Mouse (Mus musculus) CD4-positive naive resting alpha-beta T cell, adult 76 days (primary cell): ENCODE measurements around the gene Tmem80. TPM values are rescaled to one million over a fixed set of nuclear protein-coding genes. Genes with fewer than 3 reads are reported as not detected.

Experiments used
- total RNA-seq: library from RNA; stranded (reverse); gene quantifications from one replicate; pipeline ENCODE4 v1.2.4, GENCODE M21; 2023

The Tmem80 gene
- total RNA-seq = 22.6 TPM

DNA sequence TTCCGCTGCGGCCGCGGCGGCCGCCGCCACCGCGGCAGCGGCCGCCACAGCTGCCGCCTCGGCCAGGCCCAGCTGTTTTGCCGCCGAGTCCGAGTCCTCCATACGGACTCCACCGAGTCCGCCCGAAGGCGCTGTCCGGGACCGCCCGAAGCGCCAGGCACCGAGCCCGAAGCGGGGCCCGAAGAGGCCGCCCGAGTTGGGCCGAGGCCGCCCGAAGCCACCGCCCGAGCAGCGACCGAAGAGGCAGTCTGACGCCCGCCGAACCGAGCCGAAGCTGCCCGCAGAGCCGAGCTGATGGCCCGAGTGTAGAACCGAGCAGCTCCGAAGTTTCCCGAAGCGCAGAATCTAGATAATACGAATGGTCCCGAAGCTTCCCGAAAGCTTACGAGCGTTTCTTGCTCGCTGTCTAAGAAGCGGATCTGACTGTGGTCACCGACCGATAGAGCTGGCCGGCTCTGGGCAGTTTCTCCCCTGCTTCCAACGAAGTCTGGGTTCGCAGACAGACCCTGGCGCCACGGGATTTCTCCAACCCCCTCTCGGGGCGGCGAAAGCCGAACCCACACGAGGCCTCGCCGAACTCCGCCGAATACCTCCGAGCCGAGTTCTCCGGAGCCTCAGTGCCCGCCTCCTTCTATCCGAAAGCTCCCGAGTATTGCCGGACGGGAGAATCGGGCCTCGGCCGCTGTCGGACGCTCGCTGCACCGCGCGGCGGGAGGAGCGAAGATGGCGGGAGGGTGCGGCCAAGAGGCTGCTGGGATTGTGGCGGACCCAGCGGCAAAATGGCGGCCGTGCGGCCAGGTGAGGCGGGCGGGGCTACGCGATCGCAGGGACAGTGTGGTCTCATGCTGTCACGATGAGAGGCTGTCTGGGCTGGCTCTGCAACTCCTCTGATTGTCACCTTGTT lies at the start of gene Tmem80, which contains the start of gene Deaf1:
Gene Tmem80, plus strand, starts transcription at position 271 of the 904 bp plus-strand sequence.
Gene Deaf1, minus strand, starts transcription at position 222 of the 904 bp plus-strand sequence.

GRCm38 (mm10) chr7:141278766-141279590 lies 48.6 kb upstream of the Tmem80 start, which contains the start of gene Sct:
Gene Sct, minus strand, starts transcription at chr7:141279133.

DNA sequence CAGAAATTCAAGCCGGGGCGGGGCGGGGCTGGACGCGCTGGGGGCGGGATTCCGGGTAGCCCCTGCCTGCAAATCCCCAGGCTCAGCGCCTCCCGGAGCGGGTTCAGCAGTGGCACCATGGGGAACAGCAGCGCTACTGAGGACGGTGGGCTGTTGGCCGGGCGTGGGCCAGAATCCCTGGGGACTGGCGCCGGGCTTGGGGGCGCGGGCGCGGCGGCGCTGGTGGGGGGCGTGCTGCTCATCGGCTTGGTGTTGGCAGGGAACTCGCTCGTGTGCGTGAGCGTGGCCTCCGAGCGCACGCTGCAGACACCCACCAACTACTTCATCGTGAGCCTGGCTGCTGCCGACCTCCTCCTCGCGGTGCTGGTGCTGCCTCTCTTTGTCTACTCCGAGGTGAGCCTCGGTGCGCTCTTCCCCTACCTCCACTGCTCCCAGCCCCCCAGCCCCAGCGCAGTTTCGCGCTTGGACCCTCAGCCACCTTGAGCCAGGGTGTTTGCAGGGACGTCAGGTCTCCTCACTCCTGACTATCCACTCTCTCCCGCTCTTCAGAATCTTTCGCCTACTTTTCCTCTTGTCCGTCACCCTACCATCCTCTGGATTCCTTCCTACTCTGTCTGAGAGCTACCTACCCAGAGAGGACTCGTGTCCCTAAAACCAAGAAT lies 35.5 kb upstream of the Tmem80 start, which contains the start of gene Drd4:
Gene Drd4, plus strand, starts transcription at position 86 of the 662 bp plus-strand sequence.

GRCm38 (mm10) chr7:141338576-141339131 lies 11.1 kb downstream of the Tmem80 start, which contains the start of gene Eps8l2:
Gene Eps8l2, plus strand, starts transcription at chr7:141338880.

Other genes with a start within 250 kb of the Tmem80 start
- gene Pkp3, start 249.5 kb upstream of the Tmem80 start, total RNA-seq = 35.3 TPM
- 56.4 TPM for gene Sigirr, start 227.2 kb upstream of the Tmem80 start, total RNA-seq
- not detected for gene Ano9, start 209.9 kb upstream of the Tmem80 start, total RNA-seq
- 6.5 TPM for gene Ptdss2, start 205.4 kb upstream of the Tmem80 start, total RNA-seq
- 44.3 TPM for gene Rnh1, start 154.9 kb upstream of the Tmem80 start, total RNA-seq
- gene Hras, start 133.7 kb upstream of the Tmem80 start, total RNA-seq = 23.0 TPM
- 2.1 TPM for gene Lrrc56, start 133.6 kb upstream of the Tmem80 start, total RNA-seq
- 2.8 TPM for gene Lmntd2, start 113.7 kb upstream of the Tmem80 start, total RNA-seq
- gene Rassf7, start 111.9 kb upstream of the Tmem80 start, total RNA-seq = 10.6 TPM
- gene Phrf1, start 99.0 kb upstream of the Tmem80 start, total RNA-seq = 154 TPM
- 62.5 TPM for gene Irf7, start 61.3 kb upstream of the Tmem80 start, total RNA-seq
- not detected for gene Cdhr5, start 51.0 kb upstream of the Tmem80 start, total RNA-seq
- not detected for gene Sct, start 48.6 kb upstream of the Tmem80 start, total RNA-seq
- not detected for gene Drd4, start 35.7 kb upstream of the Tmem80 start, total RNA-seq
- 56.9 TPM for gene Deaf1, start within 50 bp of the Tmem80 start, total RNA-seq
- gene Eps8l2, start 11.1 kb downstream of the Tmem80 start, total RNA-seq = not detected
- 88.3 TPM for gene Taldo1, start 64.5 kb downstream of the Tmem80 start, total RNA-seq
- gene Gatd1, start 86.4 kb downstream of the Tmem80 start, total RNA-seq = 29.1 TPM
- gene Cend1, start 101.8 kb downstream of the Tmem80 start, total RNA-seq = not detected
- 53.6 TPM for gene Slc25a22, start 110.2 kb downstream of the Tmem80 start, total RNA-seq
- 4.1 TPM for gene Pidd1, start 116.3 kb downstream of the Tmem80 start, total RNA-seq
- 3,494 TPM for gene Rplp2, start 119.6 kb downstream of the Tmem80 start, total RNA-seq
- 66.5 TPM for gene Pnpla2, start 127.5 kb downstream of the Tmem80 start, total RNA-seq
- gene Cracr2b, start 133.4 kb downstream of the Tmem80 start, total RNA-seq = not detected
- gene Cd151, start 139.7 kb downstream of the Tmem80 start, total RNA-seq = 14.0 TPM
- gene Polr2l, start 147.4 kb downstream of the Tmem80 start, total RNA-seq = 11.6 TPM
- 2.2 TPM for gene Tspan4, start 147.5 kb downstream of the Tmem80 start, total RNA-seq
- 20.1 TPM for gene Chid1, start 212.1 kb downstream of the Tmem80 start, total RNA-seq
- gene Ap2a2, start 234.4 kb downstream of the Tmem80 start, total RNA-seq = 67.9 TPM